Mouse (Mus musculus): ENCODE results near the gene Aldh8a1.
"Not testable (repeated sequence)": the region's sequence is repeated elsewhere in the genome, so short reads cannot be mapped to it uniquely, and the experiment has no call there.

The Aldh8a1 gene

DNA sequence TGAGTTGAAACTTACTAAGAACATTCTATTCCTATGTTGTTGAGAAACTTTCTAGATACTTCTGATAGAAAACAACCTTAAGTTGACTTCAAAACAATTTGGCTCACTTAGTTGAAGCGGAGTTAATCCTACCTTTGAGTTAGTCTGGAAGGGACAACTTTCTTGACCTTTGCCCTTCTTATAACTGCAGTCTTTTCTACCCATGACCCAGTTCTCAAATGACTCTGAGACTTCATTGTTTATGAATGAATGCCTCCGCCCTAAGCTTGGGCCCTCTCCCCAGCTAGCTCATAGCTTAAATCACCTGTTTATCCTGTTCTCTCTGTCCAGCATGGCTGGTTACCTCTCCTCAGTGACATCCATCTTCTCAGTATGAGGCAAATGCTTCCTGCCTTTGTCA is 7.5 kb upstream of the Aldh8a1 start:
- DNase-seq = peak; percentile 23 to 40

DNA sequence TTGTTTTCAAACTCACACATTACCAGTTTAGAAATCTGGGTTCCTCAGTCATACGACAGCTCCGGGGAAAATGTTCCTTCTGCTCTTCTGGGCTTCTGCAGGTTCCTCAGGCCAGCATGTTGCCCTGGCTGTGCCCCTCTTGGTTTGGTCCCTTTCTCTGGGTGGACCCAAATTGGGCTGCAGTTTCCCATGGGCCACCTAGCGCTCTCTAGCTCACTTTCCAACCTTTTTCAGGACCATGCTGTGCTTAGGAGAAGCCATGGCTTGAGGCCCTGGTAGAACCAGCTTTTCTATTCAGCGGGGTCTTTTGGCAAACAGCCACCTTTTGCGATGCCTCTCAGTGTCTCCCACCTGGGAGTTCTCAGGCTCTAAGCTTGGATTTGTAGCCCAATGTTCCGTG is 4.8 kb upstream of the Aldh8a1 start:
- DNase-seq = no peak

DNA sequence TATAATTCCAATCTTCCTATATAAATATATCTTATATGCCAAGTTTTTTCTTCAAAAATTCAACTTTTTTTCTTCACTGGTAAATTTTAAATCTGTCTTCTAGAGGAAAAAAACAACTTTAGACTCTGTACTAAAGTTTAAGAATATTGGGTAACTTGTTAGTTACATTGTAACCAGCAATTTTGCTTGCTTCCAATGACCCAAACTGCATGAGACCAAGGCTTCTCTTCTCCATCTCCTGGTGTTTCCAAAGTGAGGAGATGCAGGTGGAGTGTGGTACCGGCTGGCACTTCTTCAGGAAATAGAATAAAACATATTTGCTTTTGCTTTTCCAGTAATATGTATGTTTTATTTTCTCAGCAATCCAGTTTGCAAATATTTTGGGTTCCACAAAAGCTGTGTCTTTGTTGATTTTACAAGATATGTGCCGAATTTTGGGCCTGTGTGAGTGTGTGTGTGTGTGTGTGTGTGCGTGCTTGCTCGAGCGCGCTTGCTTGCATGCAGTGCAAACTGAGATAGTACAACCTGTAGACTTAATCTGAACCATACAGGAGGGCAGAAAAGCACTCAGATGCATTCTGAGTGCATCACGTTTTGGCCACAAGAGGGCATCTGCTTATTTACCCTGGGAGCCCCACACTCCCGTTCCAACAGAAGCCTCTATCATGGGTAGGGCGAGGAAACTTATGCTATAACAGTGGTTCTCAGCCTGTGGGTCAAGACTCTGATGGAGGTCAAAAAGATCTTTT is 1.3 kb downstream of the Aldh8a1 start:
- DNase-seq = peak; percentile 71 to 73

DNA sequence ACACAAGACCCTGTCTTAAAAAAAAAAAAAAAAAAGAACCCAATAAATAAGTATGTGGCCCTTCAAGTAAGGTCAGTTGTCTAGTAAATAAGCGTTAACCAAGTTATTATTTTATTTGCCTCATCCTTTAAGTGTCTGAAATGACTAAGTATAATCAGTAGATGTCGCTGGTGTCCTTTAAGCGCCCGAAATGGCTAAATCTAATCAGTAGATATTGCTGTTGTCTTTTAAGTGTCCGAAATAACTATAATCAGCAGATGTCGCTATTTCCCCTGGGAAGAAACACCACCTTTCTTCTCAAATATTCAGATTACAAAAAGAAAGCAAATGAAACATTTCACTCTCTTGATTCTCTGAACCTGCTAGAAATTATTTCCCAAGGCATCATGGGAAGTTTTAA is 5.8 kb downstream of the Aldh8a1 start:
- DNase-seq = peak; percentile 49 to 64

DNA sequence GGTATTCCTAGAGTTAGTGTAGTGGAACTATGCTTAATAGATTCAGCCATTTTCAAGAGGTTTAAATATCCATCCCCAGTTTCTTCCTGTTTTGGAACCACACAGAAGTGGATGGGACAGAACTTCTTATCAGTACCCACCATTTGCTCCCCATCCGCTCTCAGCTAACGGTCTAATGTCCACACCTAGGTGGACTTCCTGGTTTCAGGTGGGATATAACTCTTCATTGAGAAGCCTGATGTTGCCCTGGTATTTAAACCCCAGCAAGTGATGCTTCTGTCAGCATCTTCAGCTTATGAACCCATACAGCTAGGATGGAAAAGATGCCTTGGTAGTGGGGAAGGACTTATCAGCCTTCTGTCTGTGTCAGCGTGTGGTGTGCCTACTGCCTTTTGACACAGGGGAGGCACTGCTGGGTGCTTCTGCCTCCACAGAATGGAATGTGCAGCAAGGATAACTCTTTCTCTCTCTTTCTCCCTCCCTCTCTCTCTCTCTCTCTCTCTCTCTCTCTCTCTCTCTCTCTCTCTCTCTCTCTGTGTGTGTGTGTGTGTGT is 8.1 kb downstream of the Aldh8a1 start:
- DNase-seq = no peak

DNA sequence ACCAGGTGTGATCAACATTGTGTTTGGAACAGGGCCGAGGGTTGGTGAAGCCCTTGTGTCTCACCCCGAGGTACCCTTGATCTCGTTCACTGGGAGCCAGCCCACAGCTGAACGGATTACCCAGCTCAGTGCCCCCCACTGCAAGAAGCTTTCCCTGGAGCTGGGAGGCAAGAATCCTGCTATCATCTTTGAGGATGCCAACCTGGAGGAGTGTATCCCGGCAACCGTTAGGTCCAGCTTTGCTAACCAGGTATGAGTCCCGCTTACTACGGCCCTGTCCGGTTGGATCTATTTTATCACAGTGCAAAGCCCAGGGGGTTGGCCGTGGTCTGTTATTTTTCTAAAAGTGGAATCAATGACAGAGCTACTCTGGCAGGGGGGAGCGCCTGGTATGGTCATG is 12.0 kb downstream of the Aldh8a1 start:
- DNase-seq = no peak

DNA sequence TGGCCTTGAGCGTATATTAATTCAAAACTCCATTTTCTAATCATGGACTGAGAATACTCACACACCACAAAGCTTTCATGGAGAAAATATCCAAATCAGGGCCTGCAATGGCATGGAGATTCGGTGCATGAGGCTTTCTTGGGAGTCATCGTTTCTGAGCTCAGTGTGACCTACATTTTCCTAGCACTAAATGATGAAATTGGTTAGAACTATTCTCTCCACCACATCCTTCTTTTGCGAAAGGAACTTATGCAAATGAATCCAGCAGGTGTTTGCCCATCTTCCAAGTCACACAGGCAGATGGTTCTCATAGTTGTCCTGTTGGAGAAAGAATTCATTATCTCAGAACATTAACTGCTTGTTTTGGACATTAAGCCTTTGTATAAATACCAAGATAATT is 13.3 kb downstream of the Aldh8a1 start:
- no peak for DNase-seq

DNA sequence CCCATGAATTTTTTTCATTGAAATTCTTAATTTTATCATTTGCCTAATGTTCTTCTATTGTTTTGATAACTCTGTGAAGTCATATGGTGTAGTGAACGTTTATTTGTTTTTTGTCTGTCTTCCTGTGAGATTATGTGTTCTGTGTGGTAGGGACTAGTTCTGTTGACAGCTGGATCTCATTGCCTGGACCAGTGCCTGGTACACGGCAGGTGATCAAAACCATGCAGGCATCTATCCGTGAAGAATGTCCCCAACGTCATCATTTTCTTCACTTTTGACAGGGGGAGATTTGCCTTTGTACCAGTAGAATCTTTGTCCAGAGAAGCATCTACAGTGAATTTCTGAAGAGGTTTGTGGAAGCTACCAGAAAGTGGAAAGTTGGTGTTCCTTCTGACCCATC is 14.2 kb downstream of the Aldh8a1 start:
- no peak for DNase-seq

DNA sequence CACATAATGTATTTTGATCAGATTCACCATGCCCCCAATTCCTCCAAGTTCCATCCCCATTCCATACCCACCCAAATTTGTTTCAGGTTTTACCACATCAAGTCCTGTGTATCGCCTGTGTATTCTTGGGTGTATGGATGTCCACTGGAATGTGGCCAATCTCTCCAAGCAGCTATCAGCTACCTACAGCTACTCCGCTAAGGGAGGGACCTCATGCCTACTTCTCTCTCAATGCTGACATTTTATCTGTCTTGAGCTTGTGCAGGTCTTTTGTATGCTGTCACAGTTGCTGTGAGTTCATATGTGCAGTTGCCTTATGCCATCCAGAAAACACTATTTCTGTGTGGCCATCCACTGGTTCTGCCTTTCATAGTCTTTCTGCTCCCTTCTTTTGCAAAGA is 16.3 kb downstream of the Aldh8a1 start:
- no peak for DNase-seq

DNA sequence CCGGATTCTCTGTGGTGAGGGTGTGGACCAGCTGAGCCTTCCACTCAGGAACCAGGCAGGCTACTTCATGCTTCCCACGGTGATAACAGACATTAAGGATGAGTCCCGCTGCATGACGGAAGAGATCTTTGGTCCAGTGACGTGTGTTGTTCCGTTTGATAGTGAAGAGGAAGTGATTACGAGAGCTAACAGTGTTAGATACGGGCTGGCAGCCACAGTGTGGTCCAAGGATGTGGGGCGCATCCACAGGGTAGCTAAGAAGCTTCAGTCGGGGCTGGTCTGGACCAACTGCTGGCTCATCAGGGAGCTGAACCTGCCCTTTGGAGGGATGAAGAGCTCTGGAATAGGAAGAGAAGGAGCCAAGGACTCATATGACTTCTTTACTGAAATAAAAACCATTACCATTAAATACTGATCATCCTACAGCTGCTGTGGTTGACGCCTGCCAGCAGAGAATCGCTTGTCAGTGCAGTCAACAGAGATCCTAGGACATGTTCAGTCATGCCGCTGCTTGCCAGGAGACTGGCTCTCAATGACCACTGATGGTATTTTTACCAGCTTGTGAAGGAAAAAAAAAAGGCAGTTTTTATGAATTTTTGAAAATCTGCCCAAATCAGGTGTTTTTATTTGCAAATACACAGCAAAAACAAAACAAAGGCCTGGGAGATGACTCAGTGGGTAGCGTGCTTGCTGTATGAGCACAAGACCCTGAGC is 18.5 kb downstream of the Aldh8a1 start:
- no peak for DNase-seq

DNA sequence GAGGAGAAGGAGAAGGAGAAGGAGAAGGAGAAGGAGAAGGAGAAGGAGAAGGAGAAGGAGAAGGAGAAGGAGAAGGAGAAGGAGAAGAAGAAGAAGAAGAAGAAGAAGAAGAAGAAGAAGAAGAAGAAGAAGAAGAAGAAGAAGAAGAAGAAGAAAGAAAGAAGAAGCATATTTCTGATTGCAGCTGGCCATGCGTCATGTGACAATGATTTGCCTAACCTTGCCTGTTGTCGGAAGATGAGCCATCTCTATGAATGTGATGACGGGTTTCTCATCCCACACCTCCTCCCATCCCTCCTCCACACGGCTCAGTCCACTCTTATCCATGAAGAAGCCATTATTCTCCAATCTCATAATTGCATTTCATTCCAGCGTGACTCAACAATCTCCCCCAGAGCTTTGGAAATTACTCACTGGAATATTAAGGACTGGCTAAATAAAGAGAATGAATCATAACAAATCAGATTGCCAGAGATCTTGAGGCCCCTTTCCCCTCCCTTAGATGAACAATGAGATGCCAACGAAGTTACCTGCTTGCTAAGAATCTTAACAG is 21.9 kb downstream of the Aldh8a1 start:
- not testable (repeated sequence) for DNase-seq

DNA sequence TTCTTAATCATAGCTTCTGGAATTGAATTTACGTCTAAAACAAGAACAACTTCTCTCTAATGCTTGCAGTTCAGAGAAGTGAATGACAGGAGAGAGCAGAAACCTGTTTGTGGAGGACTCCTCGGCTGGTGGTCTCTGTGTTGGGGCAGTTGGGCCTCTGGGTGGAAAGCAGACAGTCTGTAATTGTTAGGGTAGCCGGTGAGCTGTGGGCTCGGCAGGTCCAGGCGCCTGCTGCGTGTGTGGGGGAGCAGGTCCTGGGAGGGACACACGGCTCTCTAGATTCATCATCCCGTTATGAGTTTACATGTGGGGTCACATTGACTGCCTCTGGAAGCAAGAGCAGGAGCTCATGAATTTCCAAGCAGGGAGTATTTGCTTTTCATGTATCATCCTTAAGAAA is 22.5 kb downstream of the Aldh8a1 start:
- DNase-seq = no peak

DNA sequence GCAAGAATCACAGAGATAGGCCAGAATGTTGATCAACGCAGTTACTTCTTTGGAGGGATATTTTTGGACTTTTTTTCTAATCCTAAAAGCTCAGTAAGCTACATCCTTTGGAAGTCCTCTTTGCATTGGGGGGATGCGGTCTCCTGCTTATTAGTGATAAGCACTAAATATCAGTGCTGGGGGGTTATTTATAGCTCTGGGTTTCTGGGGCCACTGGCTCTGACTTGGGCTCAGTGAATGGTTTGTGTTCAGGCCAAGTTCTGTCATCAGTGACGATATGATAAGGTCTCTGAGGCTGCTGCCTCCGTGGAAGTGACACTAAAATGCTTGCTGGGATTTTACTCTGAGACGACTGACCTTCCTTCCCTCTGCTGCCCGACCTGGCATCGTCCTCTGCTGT is 22.9 kb downstream of the Aldh8a1 start:
- DNase-seq = peak in 1 of 2 experiments; percentile 33

DNA sequence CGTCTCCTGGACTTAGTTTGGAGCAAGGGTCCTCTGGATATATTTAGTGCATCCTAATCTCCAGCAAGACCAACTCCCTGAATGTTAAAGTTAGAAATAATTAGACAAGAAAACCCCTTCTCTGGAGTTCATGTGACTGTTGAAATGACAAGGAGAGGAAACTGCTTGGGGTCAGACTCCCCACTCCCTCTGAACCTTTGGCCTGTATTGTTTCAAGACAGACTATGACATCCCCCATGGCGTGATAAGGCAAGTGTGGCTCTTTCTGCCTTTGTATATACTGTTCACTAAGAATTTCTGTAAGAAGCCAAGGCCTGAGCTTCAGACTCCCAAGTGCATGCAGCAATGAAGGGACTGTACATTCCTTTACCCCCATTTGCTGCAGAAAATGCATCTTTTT is 23.4 kb downstream of the Aldh8a1 start:
- DNase-seq = no peak

DNA sequence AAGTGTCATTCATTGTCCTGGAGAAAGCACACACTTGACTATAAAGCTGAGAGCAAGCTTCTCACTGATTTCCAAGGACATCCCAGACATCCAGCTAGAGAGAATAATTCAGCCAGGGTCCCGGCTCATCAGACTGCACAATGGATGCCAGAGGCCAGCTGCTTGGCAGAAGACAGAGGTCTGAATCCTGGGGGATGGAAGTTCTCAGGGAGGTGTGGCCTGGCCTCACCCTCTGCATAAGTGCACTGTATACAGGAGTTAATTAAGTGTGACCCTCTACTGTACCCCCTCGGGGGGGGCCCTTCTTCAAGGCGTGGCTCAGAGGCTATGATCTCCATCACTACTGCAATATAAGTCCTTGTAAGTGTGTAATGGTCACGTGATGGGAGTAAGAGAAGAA is 24.2 kb downstream of the Aldh8a1 start:
- no peak for DNase-seq

DNA sequence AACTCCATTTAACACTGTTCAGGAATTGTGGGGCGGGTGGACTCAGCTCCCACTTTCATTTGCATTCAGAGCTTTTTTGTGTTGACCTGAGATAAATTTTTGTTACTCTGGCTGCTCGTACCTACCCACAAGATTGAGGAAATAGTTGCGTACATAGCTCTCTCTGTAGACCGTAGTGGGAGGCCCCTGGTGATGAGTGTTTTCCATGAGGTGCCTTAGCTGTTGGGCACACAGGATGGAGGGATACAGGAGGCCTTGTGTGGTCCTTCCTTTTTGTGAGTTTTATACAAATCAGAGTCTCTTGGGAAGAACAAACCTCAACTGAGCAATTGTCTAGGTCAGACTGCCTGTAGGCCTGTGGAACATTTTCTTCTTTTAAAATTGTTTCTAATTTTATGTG is 27.7 kb downstream of the Aldh8a1 start:
- no peak for DNase-seq

DNA sequence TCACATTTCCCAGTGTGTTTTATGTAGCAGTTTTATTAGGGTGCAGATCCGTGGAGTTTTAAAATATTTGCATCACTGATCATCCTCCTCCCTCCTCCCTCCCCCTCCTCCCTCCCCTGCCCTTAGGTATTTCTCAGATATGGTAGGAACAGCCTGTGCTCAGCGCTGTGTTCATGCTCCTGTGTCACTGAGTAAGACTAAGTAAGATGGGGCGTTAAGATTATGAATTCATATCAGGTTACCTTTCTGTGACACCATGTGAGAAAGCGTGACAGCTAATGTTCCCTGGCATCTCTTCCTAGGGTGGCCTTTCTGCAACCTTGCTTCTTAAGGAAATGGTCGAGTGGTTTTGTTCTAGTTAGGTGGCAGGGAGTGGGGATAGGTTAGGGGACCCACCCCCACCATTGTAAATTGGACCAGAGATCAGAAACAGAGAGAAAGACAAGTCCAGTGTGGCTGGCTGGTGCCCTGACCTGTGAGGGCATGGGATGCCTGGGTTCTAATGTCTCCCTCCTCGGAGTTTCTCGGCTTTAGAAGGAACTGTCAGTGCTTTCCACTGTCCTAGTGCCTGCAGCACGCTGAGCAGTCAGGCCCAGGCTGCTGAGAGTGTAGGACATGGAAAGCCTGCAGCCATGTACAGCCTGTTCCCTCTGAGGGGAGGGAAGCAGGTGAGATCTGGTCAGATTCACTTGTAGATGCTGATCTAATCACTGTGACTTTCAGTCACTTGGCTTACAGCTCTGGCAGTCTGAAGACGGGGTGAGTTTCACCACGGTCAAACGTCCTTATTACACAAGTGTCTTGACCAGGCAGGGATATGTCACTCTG is 28.8 kb downstream of the Aldh8a1 start:
- peak in 1 of 2 experiments; percentile 18 for DNase-seq

DNA sequence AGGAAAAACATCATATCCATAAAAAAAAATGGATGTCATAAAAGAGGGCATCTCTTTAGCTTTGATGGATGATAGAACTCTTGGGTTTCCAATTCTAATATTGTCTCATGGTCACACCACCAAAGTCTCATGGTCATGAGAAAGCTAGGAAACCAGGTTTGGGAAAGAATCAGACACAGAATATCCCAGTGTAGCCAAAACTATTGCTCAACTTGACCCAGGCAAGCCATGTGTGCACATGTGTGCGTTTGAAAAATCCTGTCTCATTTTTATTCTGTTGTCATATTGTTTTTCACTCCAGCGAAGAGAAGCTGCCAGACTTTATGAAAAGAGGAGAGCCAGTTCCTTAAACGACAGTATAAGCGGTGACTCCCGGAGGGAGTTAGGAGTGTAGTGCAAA is 33.6 kb downstream of the Aldh8a1 start:
- DNase-seq = no peak

DNA sequence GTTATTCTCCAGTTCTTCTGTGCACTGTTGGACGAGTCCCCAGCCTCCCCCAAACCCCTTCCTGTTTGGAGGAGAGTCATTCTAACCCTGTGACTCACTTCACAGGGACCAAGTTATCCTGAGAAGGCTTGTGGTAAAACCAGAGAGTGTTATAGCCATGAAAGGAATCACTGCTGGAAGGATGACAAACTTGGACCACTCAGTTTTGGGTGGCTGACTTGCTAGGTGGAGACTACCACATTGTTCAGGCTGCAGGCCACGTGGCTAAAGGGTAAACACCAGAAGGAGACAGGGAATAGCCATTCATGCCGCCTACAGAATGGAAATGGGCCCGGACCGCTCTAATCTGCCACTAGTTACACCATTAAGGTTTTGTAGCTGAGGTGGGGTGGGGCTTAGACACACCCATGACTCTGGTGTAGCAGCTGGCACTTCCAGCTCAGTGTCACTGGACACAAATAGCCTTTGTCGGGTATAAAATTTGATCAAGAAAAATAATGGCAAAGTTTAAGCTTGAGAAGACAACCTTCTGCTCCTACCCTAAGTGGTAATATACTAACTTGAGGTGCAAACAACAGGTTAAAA is 34.6 kb downstream of the Aldh8a1 start:
- DNase-seq = no peak

DNA sequence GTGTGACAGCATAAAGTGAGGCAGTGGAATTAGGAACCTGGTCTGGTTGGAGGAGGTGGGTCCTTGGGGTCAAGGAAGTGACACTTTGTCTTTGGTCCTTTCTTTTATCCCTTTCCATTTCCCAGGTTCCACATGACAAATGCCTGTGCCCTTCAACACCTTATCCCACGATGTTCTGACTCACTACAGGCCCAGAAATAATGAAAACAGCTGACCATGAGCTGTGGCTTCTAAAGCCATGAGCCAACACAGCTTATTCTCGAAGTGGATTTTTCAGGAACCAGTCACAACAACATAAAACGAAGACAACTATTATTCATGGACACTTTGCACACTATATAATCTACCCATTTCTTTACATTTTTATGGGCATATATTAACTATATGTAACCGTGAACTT is 37.9 kb downstream of the Aldh8a1 start:
- DNase-seq = no peak

DNA sequence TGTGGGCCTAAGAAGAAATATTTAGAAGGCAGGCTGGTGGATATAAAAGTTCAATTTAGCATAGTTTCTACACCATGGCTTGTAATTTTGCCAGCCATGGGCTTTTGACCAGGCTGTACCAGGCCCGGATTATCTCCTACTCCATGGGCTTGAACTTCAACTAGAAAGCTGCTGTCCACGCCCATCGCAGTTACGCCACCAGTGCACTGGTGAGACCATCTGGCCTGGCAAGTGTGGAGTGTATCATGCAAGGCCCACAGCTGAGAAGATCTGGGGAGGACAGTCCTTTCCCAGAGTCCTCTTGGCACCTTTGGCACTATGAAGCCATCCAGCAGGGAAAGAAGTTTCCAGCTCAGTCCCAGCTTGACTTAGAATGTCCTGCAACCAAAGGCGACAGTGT is 39.1 kb downstream of the Aldh8a1 start:
- no peak for DNase-seq

DNA sequence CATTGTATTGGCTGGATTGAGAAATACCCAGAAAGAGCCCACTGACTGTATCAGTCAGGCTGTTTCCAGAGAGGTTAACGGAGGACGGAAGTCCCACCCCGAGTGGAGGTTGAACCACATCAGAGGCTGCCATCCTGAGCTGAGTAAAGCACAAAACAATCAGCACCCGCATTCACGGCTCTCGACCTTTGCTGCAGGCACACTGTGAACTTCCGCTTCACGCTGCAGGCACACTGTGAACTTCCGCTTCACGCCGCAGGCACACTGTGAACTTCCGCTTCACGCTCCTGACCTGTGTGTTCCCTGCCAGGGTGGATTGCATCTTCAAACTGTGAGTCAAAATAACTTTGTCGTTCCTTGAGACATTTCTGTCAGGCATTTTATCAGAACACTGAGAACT is 42.1 kb downstream of the Aldh8a1 start:
- DNase-seq = no peak
